16 mouse cellular contexts compared by ENCODE assay signal in genomic region chr9:104854245-104854921, GRCm38 (mm10).
DNase-seq lines count a peak whose midpoint lies in the region; ATAC-seq and TF ChIP-seq lines count a peak whose summit lies in the region.
"Had no signal": no experiment of that assay in that cellular context is flagged by ENCODE, and none has a peak within 500 bp of the region (broad histone marks: within the 10 kb centered on the region; RNA-seq: fewer than 3 reads in every experiment).

No protein-coding gene starts in this region.

- H3K36me3 ChIP-seq in embryonic facial prominence, embryonic 14.5 days (ENCODE audit: control insufficient read depth, insufficient read depth, low read length) = no peaks in the 10 kb centered on the region
- H3K36me3 ChIP-seq in embryonic facial prominence, embryonic 10.5 days (replicated peaks) = no peaks in the 10 kb centered on the region
- H3K36me3 ChIP-seq in heart, postnatal 0 days (replicated peaks; ENCODE audit: control insufficient read depth, insufficient read depth, low read length) = no peaks in the 10 kb centered on the region
- H3K36me3 ChIP-seq in lung, embryonic 15.5 days = no peaks in the 10 kb centered on the region
- H3K36me3 ChIP-seq in hindbrain, embryonic 16.5 days (ENCODE audit: control insufficient read depth, insufficient read depth, low read length) = no peaks in the 10 kb centered on the region
- H3K36me3 ChIP-seq: embryonic facial prominence, embryonic 13.5 days; hindbrain, embryonic 10.5 days; intestine, embryonic 15.5 days had no signal

- no peak overlapping the region for H3K27ac ChIP-seq in embryonic facial prominence, embryonic 14.5 days (replicated peaks; ENCODE audit: low read depth, low read length)
- no peak overlapping the region for H3K27ac ChIP-seq in embryonic facial prominence, embryonic 10.5 days (replicated peaks)
- no peak overlapping the region for H3K27ac ChIP-seq in heart, postnatal 0 days (ENCODE audit: low read depth)
- no peak overlapping the region for H3K27ac ChIP-seq in lung, embryonic 15.5 days
- no peak overlapping the region for H3K27ac ChIP-seq in hindbrain, embryonic 16.5 days (ENCODE audit: low read depth, low read length)
- H3K27ac ChIP-seq: embryonic facial prominence, embryonic 13.5 days; hindbrain, embryonic 10.5 days; intestine, embryonic 15.5 days had no signal

- H3K4me3 ChIP-seq in embryonic facial prominence, embryonic 14.5 days (ENCODE audit: low read depth, low read length) = no peak overlapping the region
- no peak overlapping the region for H3K4me3 ChIP-seq in embryonic facial prominence, embryonic 10.5 days
- H3K4me3 ChIP-seq in heart, postnatal 0 days (ENCODE audit: low read depth, low read length) = no peak overlapping the region
- no peak overlapping the region for H3K4me3 ChIP-seq in lung, embryonic 15.5 days
- no peak overlapping the region for H3K4me3 ChIP-seq in hindbrain, embryonic 16.5 days (ENCODE audit: low read length)
- H3K4me3 ChIP-seq: embryonic facial prominence, embryonic 13.5 days; hindbrain, embryonic 10.5 days; intestine, embryonic 15.5 days had no signal

- no peak overlapping the region for H3K4me2 ChIP-seq in embryonic facial prominence, embryonic 14.5 days (ENCODE audit: low read depth, low read length)
- no peak overlapping the region for H3K4me2 ChIP-seq in heart, postnatal 0 days (ENCODE audit: low read depth, low read length)
- H3K4me2 ChIP-seq in lung, embryonic 15.5 days = no peak overlapping the region
- H3K4me2 ChIP-seq in hindbrain, embryonic 16.5 days (ENCODE audit: low read length) = no peak overlapping the region
- H3K4me2 ChIP-seq: embryonic facial prominence, embryonic 13.5 days; intestine, embryonic 15.5 days; liver, embryonic 11.5 days had no signal

- no peaks in the 10 kb centered on the region for H3K9me3 ChIP-seq in embryonic facial prominence, embryonic 14.5 days (ENCODE audit: control insufficient read depth, low read length)
- H3K9me3 ChIP-seq in embryonic facial prominence, embryonic 10.5 days = no peaks in the 10 kb centered on the region
- no peaks in the 10 kb centered on the region for H3K9me3 ChIP-seq in heart, postnatal 0 days (replicated peaks; ENCODE audit: control insufficient read depth, low read length)
- H3K9me3 ChIP-seq in lung, embryonic 15.5 days = no peaks in the 10 kb centered on the region
- no peaks in the 10 kb centered on the region for H3K9me3 ChIP-seq in hindbrain, embryonic 16.5 days (ENCODE audit: control insufficient read depth, low read length)
- H3K9me3 ChIP-seq: embryonic facial prominence, embryonic 13.5 days; hindbrain, embryonic 10.5 days; intestine, embryonic 15.5 days had no signal

- no peak overlapping the region for H3K9ac ChIP-seq in embryonic facial prominence, embryonic 14.5 days (ENCODE audit: low read depth, low read length)
- no peak overlapping the region for H3K9ac ChIP-seq in heart, postnatal 0 days (replicated peaks; ENCODE audit: low read depth, low read length)
- H3K9ac ChIP-seq in lung, embryonic 15.5 days = no peak overlapping the region
- H3K9ac ChIP-seq in hindbrain, embryonic 16.5 days (ENCODE audit: low read depth, low read length) = no peak overlapping the region
- H3K9ac ChIP-seq: embryonic facial prominence, embryonic 13.5 days; intestine, embryonic 15.5 days had no signal

- peak; percentile 72 for DNase-seq in embryonic facial prominence, embryonic 14.5 days (ENCODE audit: low spot score)
- no peak for DNase-seq in embryonic facial prominence, embryonic 10.5 days (ENCODE audit: low spot score)
- peak; percentile 90 for DNase-seq in brain, embryonic 14.5 days (ENCODE audit: low read depth)
- peak; percentile 19 for DNase-seq in heart, postnatal 0 days (ENCODE audit: low spot score)
- DNase-seq in natural killer cell, adult 2 months (ENCODE audit: low spot score in 2 of 2) = no peak
- DNase-seq in spleen, postnatal 14 days (ENCODE audit: low spot score in 2 of 2) = no peak
- DNase-seq: adrenal gland, adult 8-10 months; cerebellum, postnatal 25 days; kidney, postnatal 4 days; thymus, adult 2 months had no signal

- TF ChIP-seq EP300 in heart, postnatal 0 days (IDR thresholded peaks at IDR 0.05; ENCODE audit: low read depth) = no peak

- no peaks in the 10 kb centered on the region for H3K27me3 ChIP-seq in embryonic facial prominence, embryonic 14.5 days (replicated peaks; ENCODE audit: control insufficient read depth, insufficient read depth, low read length)
- no peaks in the 10 kb centered on the region for H3K27me3 ChIP-seq in embryonic facial prominence, embryonic 10.5 days (replicated peaks; ENCODE audit: low read depth, poor library complexity, severe bottlenecking)
- H3K27me3 ChIP-seq in heart, postnatal 0 days (ENCODE audit: control insufficient read depth, insufficient read depth, low read length) = no peaks in the 10 kb centered on the region
- no peaks in the 10 kb centered on the region for H3K27me3 ChIP-seq in lung, embryonic 15.5 days
- H3K27me3 ChIP-seq in hindbrain, embryonic 16.5 days (replicated peaks; ENCODE audit: control insufficient read depth, insufficient read depth, low read length) = no peaks in the 10 kb centered on the region
- H3K27me3 ChIP-seq: embryonic facial prominence, embryonic 13.5 days; intestine, embryonic 15.5 days had no signal

- no peak for ATAC-seq in embryonic facial prominence, embryonic 14.5 days (ENCODE audit: low read depth)
- peak; percentile 33 for ATAC-seq in heart, postnatal 0 days (ENCODE audit: insufficient read depth, low read depth)
- ATAC-seq in lung, embryonic 15.5 days (ENCODE audit: borderline replicate concordance, extremely low read depth, low FRiP score, low TSS enrichment) = peak; percentile 89; the same call in 1 of the 2 replicates
- no peak for ATAC-seq in hindbrain, embryonic 16.5 days
- ATAC-seq: intestine, embryonic 15.5 days had no signal

- TF ChIP-seq POLR2A in brain, embryonic 14.5 days (IDR thresholded peaks at IDR 0.05; ENCODE audit: borderline replicate concordance, extremely low read depth, insufficient read depth, insufficient read length, poor library complexity, severe bottlenecking) = no peak

- WGBS in embryonic facial prominence, embryonic 14.5 days = 61% methylated on average over 6 of the region's 6 CpGs
- WGBS in embryonic facial prominence, embryonic 10.5 days = 86% methylated on average over 6 of the region's 6 CpGs
- 51% methylated on average over 6 of the region's 6 CpGs for WGBS in heart, postnatal 0 days
- WGBS in lung, embryonic 15.5 days = 45% methylated on average over 6 of the region's 6 CpGs
- WGBS in hindbrain, embryonic 16.5 days = 78% methylated on average over 6 of the region's 6 CpGs

- no peak for TF ChIP-seq CTCF in brain, embryonic 14.5 days (IDR thresholded peaks at IDR 0.05; ENCODE audit: borderline replicate concordance, extremely low read depth, insufficient read depth, insufficient read length)
- no peak for TF ChIP-seq CTCF in heart, postnatal 0 days (IDR thresholded peaks at IDR 0.05; ENCODE audit: low read depth)

- H3K4me1 ChIP-seq in embryonic facial prominence, embryonic 14.5 days (ENCODE audit: control insufficient read depth, insufficient read depth, low read length) = no peaks in the 10 kb centered on the region
- no peaks in the 10 kb centered on the region for H3K4me1 ChIP-seq in embryonic facial prominence, embryonic 10.5 days
- H3K4me1 ChIP-seq in heart, postnatal 0 days (ENCODE audit: control insufficient read depth, insufficient read depth) = no peaks in the 10 kb centered on the region
- no peaks in the 10 kb centered on the region for H3K4me1 ChIP-seq in lung, embryonic 15.5 days
- H3K4me1 ChIP-seq in hindbrain, embryonic 16.5 days (ENCODE audit: control insufficient read depth, insufficient read depth, low read depth, low read length) = no peaks in the 10 kb centered on the region
- H3K4me1 ChIP-seq: embryonic facial prominence, embryonic 13.5 days; hindbrain, embryonic 10.5 days; intestine, embryonic 15.5 days had no signal

Comparison
In these comparisons a context has a peak if more than half of its experiments do, and no peak if none do; other contexts are left out.
1. DNase-seq: peak in embryonic facial prominence, embryonic 14.5 days (single experiment), brain, embryonic 14.5 days (single experiment) and heart, postnatal 0 days (single experiment); none in embryonic facial prominence, embryonic 10.5 days (single experiment), natural killer cell, adult 2 months (0 of 2) and spleen, postnatal 14 days (0 of 2).
2. ATAC-seq: peak in heart, postnatal 0 days (single experiment) and lung, embryonic 15.5 days (single experiment); none in embryonic facial prominence, embryonic 14.5 days (single experiment) and hindbrain, embryonic 16.5 days (single experiment).